Mouse (Mus musculus) heart, embryonic 16.5 days (tissue): ENCODE results near the gene Creb3. TPM values are rescaled to one million over a fixed set of nuclear protein-coding genes. Genes with fewer than 3 reads are reported as not detected.

Source experiments
- ATAC-seq: fragments of 200-750 bp; cut with Nextera tagmentation; replicated peaks from 2 replicates; pipeline ENCODE4 v1.8.0; 2017; ENCODE audit warnings: moderate number of reproducible peaks; ENCODE audit not compliant: insufficient read depth, low FRiP score; ENCODE audit errors: extremely low read depth
- H3K27ac ChIP-seq: fragments of 300-500 bp; sonication (generic); 2 replicates; pipeline ENCODE4 v1.5.1; 2014; ENCODE audit warnings: mild to moderate bottlenecking, low read length, control low read depth, moderate library complexity
- H3K27me3 ChIP-seq: fragments of 300-500 bp; sonication (generic); 2 replicates; pipeline ENCODE4 v1.6.1; 2014; ENCODE audit warnings: low read length, mixed read lengths; ENCODE audit not compliant: control insufficient read depth, insufficient read depth
- H3K36me3 ChIP-seq: fragments of 300-500 bp; sonication (generic); 2 replicates; pipeline ENCODE4 v1.6.1; 2014; ENCODE audit not compliant: control insufficient read depth, insufficient read depth
- H3K4me1 ChIP-seq: fragments of 300-500 bp; sonication (generic); 2 replicates; pipeline ENCODE4 v1.6.1; 2014; ENCODE audit warnings: low read length, mixed read lengths; ENCODE audit not compliant: control insufficient read depth, insufficient read depth
- H3K4me2 ChIP-seq: fragments of 300-500 bp; sonication (generic); 2 replicates; pipeline ENCODE4 v1.6.1; 2014; ENCODE audit warnings: low read depth, mild to moderate bottlenecking, control low read depth, low read length
- H3K4me3 ChIP-seq: fragments of 300-500 bp; sonication (generic); 2 replicates; pipeline ENCODE4 v1.5.1; 2014; ENCODE audit warnings: mild to moderate bottlenecking, control low read depth, low read length
- H3K9ac ChIP-seq: fragments of 300-500 bp; sonication (generic); 2 replicates; pipeline ENCODE4 v1.6.1; 2014; ENCODE audit warnings: low read length, control low read depth
- H3K9me3 ChIP-seq: fragments of 300-500 bp; sonication (generic); replicated peaks from 2 replicates; pipeline ENCODE4 v1.6.1; 2016; ENCODE audit warnings: low read length; ENCODE audit not compliant: control insufficient read depth
- WGBS: fragments of 180-500 bp; shearing (Covaris S2); extraction: QIAGEN DNeasy Blood & Tissue Kit; methylation state at CpG from one replicate; pipeline ENCODE4 v1.1.7; 2014; 5-methylcytosine and 5-hydroxymethylcytosine counted together
- polyA plus RNA-seq: library from polyadenylated mRNA; unstranded; fragments of >200 nt; fragmentation: Nextera tagmentation; extraction: Ambion mirVana; gene quantifications from 2 replicates; pipeline ENCODE4 v1.2.1, GENCODE M21; 2015

Creb3 gene
- polyA plus RNA-seq, 1 experiment from 2014 or later: 60.3 TPM

DNA sequence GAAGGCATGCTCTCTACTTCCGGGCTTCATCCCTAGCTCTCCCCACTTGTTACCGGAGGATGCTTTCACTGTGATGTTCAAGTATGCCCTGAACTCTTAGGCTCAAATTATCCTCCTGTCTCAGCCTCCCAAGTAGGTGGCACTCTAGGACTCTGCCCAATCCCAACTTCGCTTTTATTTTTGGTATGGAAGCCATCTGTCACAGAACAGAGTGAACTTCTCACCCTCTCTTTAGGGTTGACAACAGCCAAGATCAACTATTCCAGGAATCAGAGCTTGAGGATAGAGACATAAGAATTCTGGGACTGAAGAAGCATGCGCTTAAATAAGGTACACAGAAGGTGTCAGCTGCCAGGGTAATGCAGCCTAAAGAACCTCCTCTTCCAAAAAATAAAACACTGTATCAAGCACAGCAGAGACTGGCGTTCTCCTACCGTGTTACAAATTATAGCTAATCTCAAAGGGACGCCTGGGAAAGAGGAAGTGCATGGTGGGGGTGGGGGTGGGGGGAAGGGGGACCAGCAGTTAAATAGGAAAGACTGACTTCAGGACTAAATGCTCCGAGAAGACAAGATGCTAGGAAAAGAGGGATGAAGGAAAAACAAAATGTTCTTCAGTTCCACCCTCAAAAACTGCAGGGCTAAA is 15.2 kb downstream of the Creb3 start:
- peak overlapping the region; percentile 76 for H3K4me2 ChIP-seq
- H3K27ac ChIP-seq: no peak overlapping the region
- no peak for ATAC-seq
- H3K9me3 ChIP-seq: no peaks in the 10 kb centered on the region
- H3K27me3 ChIP-seq: no peaks in the 10 kb centered on the region
- peaks cover 25% of the 10 kb centered on the region for H3K36me3 ChIP-seq
- 23% methylated on average over 8 of the region's 8 CpGs for WGBS
- peak overlapping the region; percentile 80 for H3K4me3 ChIP-seq
- H3K9ac ChIP-seq: peak overlapping the region; percentile 91
- peaks cover 27% of the 10 kb centered on the region for H3K4me1 ChIP-seq

DNA sequence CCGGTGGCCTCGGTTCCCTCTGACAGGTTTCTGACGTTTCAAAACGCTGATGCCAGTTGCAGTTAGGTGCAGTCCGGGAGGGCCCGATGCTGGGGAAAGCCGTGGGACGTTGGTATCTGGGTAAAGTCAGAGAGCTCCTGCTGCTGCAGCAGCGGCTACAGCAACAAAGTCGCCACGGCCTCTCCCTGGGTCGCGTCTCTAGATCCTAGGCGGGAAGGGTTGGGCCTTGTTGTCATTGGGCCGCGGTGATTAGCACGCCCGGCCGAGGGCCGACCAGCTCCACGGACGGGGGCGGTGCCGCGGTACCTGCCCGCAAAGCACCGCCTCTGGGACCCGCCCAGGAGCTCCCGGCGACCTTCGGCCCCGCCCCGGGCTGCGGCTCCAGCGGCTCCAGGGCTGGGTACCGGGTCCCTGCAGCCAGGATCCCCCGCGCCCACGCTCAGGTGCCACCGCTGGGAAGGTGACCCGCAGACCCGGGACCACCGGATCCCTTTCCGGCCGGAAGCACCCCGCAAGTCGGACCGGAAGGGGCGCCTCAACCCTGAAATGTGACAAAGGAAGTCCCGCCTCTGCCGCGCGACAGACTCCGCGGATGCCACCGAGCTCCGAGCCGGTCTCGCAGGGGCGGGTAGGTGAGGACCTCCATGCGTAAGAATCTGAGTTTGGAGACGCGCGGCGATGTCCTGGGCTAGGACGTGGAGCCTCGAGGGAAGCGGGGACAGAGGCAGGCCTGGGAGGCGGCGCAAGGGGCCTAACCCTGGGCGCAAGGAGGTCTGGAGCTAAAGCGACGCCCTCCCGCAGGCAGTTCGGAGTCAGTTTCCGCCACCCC is 16.5 kb downstream of the Creb3 start, which contains the start of the genes Rgp1 and Gba2:
TSS of gene Rgp1 (plus strand) at position 340 of the 829 bp plus-strand sequence.
TSS of gene Gba2 (minus strand) at position 498 of the 829 bp plus-strand sequence.
- under 1% methylated on average over 76 of the region's 76 CpGs for WGBS
- H3K9me3 ChIP-seq: no peaks in the 10 kb centered on the region
- peaks cover 29% of the 10 kb centered on the region for H3K36me3 ChIP-seq
- H3K4me2 ChIP-seq: peak within 1 kb of the TSS; percentile 76
- peaks cover 27% of the 10 kb centered on the region for H3K4me1 ChIP-seq
- no peaks in the 10 kb centered on the region for H3K27me3 ChIP-seq
- peak within 1 kb of the TSS; percentile 87 for H3K27ac ChIP-seq
- H3K4me3 ChIP-seq: peak within 1 kb of the TSS; percentile 80
- ATAC-seq: peak; percentile 94
- H3K9ac ChIP-seq: peak within 1 kb of the TSS; percentile 91

- peaks cover 29% of the 10 kb centered on the region for H3K36me3 ChIP-seq
- WGBS: 4% methylated on average over 10 of the region's 10 CpGs
Observed at GRCm38 (mm10) chr4:43579256-43579655, 17.1 kb downstream of the Creb3 start.

DNA sequence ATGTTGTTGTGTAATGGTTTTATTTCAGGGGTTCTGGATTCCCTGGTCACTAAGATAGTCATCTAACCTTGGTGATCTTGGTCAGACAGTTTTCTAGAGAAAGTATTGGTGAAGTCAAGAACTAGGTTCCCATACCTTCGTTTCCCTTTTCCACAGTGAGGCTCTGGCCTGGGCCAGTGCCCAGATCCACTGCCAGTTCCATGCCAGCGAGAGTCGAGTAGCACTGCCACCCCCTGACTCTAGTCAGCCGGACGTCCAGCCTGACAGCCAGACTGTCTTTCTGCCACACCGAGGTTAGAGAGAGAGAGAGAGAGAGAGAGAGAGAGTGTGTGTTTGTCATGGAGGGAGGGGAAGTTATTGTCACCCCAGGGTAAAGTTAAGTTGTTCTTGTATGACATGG is 17.6 kb downstream of the Creb3 start:
- Histone ChIP-seq H3K27ac (no peak overlapping the region), H3K4me2 (peak overlapping the region; percentile 76), H3K4me3 (peak overlapping the region; percentile 80), H3K9ac (peak overlapping the region; percentile 91), H3K36me3 (peaks cover 29% of the 10 kb centered on the region), H3K27me3 (no peaks in the 10 kb centered on the region), H3K9me3 (no peaks in the 10 kb centered on the region), H3K4me1 (peaks cover 27% of the 10 kb centered on the region)
- no peak for ATAC-seq
- 76% methylated on average over 6 of the region's 6 CpGs for WGBS

More at GRCm38 (mm10) chr4:43579256-43579655, 17.1 kb downstream of the Creb3 start:
- H3K4me3 ChIP-seq: peak overlapping the region; percentile 80
- no peaks in the 10 kb centered on the region for H3K9me3 ChIP-seq
- no peaks in the 10 kb centered on the region for H3K27me3 ChIP-seq
- H3K9ac ChIP-seq: peak overlapping the region; percentile 91
- ATAC-seq: no peak
- H3K4me2 ChIP-seq: peak overlapping the region; percentile 76
- peak overlapping the region; percentile 87 for H3K27ac ChIP-seq
- H3K4me1 ChIP-seq: peaks cover 27% of the 10 kb centered on the region

DNA sequence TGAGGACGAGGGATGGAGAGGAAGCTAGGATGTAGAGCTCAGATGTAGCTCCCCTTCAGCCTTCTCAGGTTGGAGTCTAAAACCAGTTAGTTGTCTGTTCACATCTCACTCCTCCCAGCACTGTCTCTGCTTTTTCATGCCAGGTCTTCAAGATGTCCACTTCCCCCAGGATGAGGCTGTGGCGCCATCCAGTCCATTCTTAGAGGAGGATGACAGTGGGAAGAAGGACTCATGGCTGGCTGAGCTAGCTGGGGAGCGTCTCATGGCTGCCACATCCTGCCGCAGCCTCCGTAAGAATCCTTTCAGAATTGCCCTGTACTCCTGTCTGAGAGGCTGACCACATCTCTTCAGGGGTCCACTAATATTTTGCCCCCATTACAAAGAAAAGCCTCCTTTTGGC is 18.6 kb downstream of the Creb3 start:
- WGBS: 93% methylated on average over 5 of the region's 5 CpGs
- Histone ChIP-seq H3K9me3 (no peaks in the 10 kb centered on the region), H3K27me3 (no peaks in the 10 kb centered on the region), H3K27ac (no peak overlapping the region), H3K36me3 (peaks cover 29% of the 10 kb centered on the region), H3K4me2 (no peak overlapping the region), H3K4me3 (no peak overlapping the region), H3K9ac (no peak overlapping the region), H3K4me1 (peaks cover 28% of the 10 kb centered on the region)
- no peak for ATAC-seq

GRCm38 (mm10) chr4:43581381-43581780 is 19.2 kb downstream of the Creb3 start:
- Histone ChIP-seq H3K9me3 (no peaks in the 10 kb centered on the region), H3K4me2 (no peak overlapping the region), H3K27ac (no peak overlapping the region), H3K4me1 (peaks cover 25% of the 10 kb centered on the region), H3K9ac (no peak overlapping the region), H3K36me3 (peaks cover 29% of the 10 kb centered on the region), H3K27me3 (no peaks in the 10 kb centered on the region), H3K4me3 (no peak overlapping the region)
- WGBS: 93% methylated on average over 12 of the region's 12 CpGs
- no peak for ATAC-seq

GRCm38 (mm10) chr4:43582241-43582640 is 20.1 kb downstream of the Creb3 start:
- H3K27ac ChIP-seq: no peak overlapping the region
- no peak overlapping the region for H3K4me3 ChIP-seq
- H3K9ac ChIP-seq: no peak overlapping the region
- no peak for ATAC-seq
- H3K36me3 ChIP-seq: peaks cover 29% of the 10 kb centered on the region
- 87% methylated on average over 5 of the region's 5 CpGs for WGBS
- no peak overlapping the region for H3K4me2 ChIP-seq
- peaks cover 16% of the 10 kb centered on the region for H3K4me1 ChIP-seq
- no peaks in the 10 kb centered on the region for H3K27me3 ChIP-seq
- no peaks in the 10 kb centered on the region for H3K9me3 ChIP-seq

DNA sequence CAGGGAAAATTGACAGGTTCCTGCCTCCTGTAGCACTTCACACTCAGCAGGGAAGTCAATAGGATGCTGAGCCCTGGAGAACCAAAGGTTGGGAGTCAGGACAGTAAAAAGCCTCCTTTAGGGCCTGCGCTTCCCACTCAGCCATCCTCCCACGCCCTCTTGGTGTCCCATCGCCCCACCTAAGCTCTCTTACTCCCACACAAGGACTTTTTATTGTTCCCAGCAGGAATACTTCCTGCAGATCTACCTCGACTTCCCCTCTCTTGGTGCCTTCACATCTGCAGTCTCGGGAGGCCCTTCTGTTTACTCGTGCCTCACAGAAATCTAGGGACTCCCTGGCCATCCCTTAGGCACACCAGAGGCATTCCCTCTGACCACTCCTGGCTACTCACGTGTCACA is 21.3 kb downstream of the Creb3 start:
- H3K4me1 ChIP-seq: peaks cover 15% of the 10 kb centered on the region
- no peaks in the 10 kb centered on the region for H3K27me3 ChIP-seq
- H3K9me3 ChIP-seq: no peaks in the 10 kb centered on the region
- ATAC-seq: no peak
- H3K27ac ChIP-seq: 0 out of 2 replicates have a peak overlapping the region, but pooled peaks have one; percentile 3
- H3K36me3 ChIP-seq: peaks cover 29% of the 10 kb centered on the region
- H3K4me3 ChIP-seq: no peak overlapping the region
- no peak overlapping the region for H3K4me2 ChIP-seq
- WGBS: 74% methylated on average over 7 of the region's 7 CpGs
- H3K9ac ChIP-seq: no peak overlapping the region
